Mouse (Mus musculus): ENCODE results near the gene Smim10l1. TPM values are rescaled to one million over a fixed set of nuclear protein-coding genes. Genes with fewer than 3 reads are reported as not detected.
A peak's percentile ranks its signal among the peaks of the same experiment; 100 is the strongest.

The Smim10l1 gene
- polyA plus RNA-seq (2015; fragmentation: Nextera tagmentation; extraction: Ambion mirVana): 80.0 and 90.7 TPM in 2 replicates

- H3K36me3 ChIP-seq (ENCODE audit: control insufficient read depth, insufficient read depth, low read length): peaks cover 2% of the 10 kb centered on the region; the same call in 1 of the 2 replicates
- H3K27me3 ChIP-seq (ENCODE audit: control insufficient read depth, insufficient read depth, low read depth, low read length): no peaks in the 10 kb centered on the region
- H3K9me3 ChIP-seq (ENCODE audit: control insufficient read depth, low read length): no peaks in the 10 kb centered on the region
- H3K4me1 ChIP-seq (replicated peaks; ENCODE audit: control insufficient read depth, insufficient read depth, low read length): no peaks in the 10 kb centered on the region
- H3K9ac ChIP-seq (ENCODE audit: low read length): peak within 1 kb of the TSS; percentile 92
- ATAC-seq (ENCODE audit: low read depth): no peak
- H3K27ac ChIP-seq (ENCODE audit: low read length): peak within 1 kb of the TSS; percentile 98
- peak within 1 kb of the TSS; percentile 81 for H3K4me3 ChIP-seq (ENCODE audit: low read length)
- H3K4me2 ChIP-seq (ENCODE audit: low read depth, low read length): peak within 1 kb of the TSS; percentile 73
Observed at GRCm38 (mm10) chr6:133104609-133104921, at the start of gene Smim10l1. Smim10l1 (plus strand) TSS chr6:133104909.

DNA sequence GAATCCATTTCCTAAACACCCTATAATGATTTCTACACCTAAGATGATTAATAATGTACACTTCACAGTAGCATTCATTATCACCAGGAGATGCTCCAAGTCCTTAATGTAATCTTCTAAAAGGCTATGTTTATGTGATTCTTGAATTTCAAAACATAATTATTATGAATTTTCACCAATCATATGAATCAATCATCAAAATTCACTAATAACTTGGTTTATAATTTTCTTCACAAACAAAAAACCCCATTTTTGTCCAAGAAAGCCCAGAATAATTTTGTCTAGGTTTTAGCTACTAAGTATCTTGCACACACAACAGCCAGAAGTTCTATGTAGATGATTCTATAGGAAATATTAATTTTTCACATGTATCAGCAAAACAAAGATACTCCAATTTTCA, 49.0 kb upstream of the Smim10l1 start, which contains the start of gene Tas2r140:
Gene Tas2r140, minus strand, starts transcription at position 101 of the 400 bp plus-strand sequence.
- Histone ChIP-seq H3K4me1 (replicated peaks; ENCODE audit: control insufficient read depth, insufficient read depth, low read length) (no peaks in the 10 kb centered on the region), H3K9ac (ENCODE audit: low read length) (no peak within 1 kb of the TSS), H3K4me2 (ENCODE audit: low read depth, low read length) (no peak within 1 kb of the TSS), H3K36me3 (ENCODE audit: control insufficient read depth, insufficient read depth, low read length) (no peaks in the 10 kb centered on the region), H3K4me3 (ENCODE audit: low read length) (no peak within 1 kb of the TSS), H3K27me3 (ENCODE audit: control insufficient read depth, insufficient read depth, low read depth, low read length) (no peaks in the 10 kb centered on the region), H3K9me3 (ENCODE audit: control insufficient read depth, low read length) (no peaks in the 10 kb centered on the region), H3K27ac (ENCODE audit: low read length) (no peak within 1 kb of the TSS)
- no peak for ATAC-seq (ENCODE audit: low read depth)

- WGBS: 79% methylated on average over 8 of the region's 8 CpGs
- ATAC-seq (ENCODE audit: low read depth): no peak
- no peak overlapping the region for H3K9ac ChIP-seq (ENCODE audit: low read length)
- H3K4me1 ChIP-seq (replicated peaks; ENCODE audit: control insufficient read depth, insufficient read depth, low read length): no peaks in the 10 kb centered on the region
- H3K27ac ChIP-seq (ENCODE audit: low read length): no peak overlapping the region
- H3K4me2 ChIP-seq (ENCODE audit: low read depth, low read length): no peak overlapping the region
- no peaks in the 10 kb centered on the region for H3K27me3 ChIP-seq (ENCODE audit: control insufficient read depth, insufficient read depth, low read depth, low read length)
- H3K4me3 ChIP-seq (ENCODE audit: low read length): no peak overlapping the region
- no peaks in the 10 kb centered on the region for H3K36me3 ChIP-seq (ENCODE audit: control insufficient read depth, insufficient read depth, low read length)
- no peaks in the 10 kb centered on the region; the same call in 1 of the 2 replicates for H3K9me3 ChIP-seq (ENCODE audit: control insufficient read depth, low read length)
Observed at GRCm38 (mm10) chr6:133092226-133092625, 12.5 kb upstream of the Smim10l1 start.

DNA sequence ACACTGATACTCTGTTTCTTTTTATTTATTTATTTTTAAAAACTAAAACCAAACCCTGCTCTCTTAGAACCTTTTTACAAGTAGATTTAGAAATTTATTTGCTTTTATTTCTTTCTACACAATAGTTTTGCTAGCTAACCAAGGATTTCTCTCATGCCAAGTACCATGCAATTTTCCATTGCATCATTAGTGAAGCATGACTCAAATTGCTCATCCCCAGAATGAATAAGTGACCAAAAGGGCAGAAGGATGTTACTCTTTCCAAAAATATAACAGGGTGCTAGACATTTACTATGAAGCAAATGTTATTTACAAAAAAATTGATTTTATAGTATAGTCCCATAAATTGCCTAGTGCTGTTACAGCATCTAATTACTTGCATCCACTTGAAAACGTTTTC, 2.3 kb upstream of the Smim10l1 start:
- WGBS: 43% methylated on average over 1 of the region's 1 CpGs
- Histone ChIP-seq H3K27ac (ENCODE audit: low read length) (no peak overlapping the region), H3K9me3 (ENCODE audit: control insufficient read depth, low read length) (no peaks in the 10 kb centered on the region), H3K4me3 (ENCODE audit: low read length) (no peak overlapping the region), H3K4me2 (ENCODE audit: low read depth, low read length) (no peak overlapping the region), H3K27me3 (ENCODE audit: control insufficient read depth, insufficient read depth, low read depth, low read length) (no peaks in the 10 kb centered on the region), H3K4me1 (replicated peaks; ENCODE audit: control insufficient read depth, insufficient read depth, low read length) (no peaks in the 10 kb centered on the region), H3K36me3 (ENCODE audit: control insufficient read depth, insufficient read depth, low read length) (no peaks in the 10 kb centered on the region), H3K9ac (ENCODE audit: low read length) (no peak overlapping the region)
- no peak for ATAC-seq (ENCODE audit: low read depth)

- peak overlapping the region; percentile 98 for H3K27ac ChIP-seq (ENCODE audit: low read length)
- no peaks in the 10 kb centered on the region for H3K9me3 ChIP-seq (ENCODE audit: control insufficient read depth, low read length)
- peak overlapping the region; percentile 92 for H3K9ac ChIP-seq (ENCODE audit: low read length)
- H3K4me2 ChIP-seq (ENCODE audit: low read depth, low read length): peak overlapping the region; percentile 73
- no peaks in the 10 kb centered on the region for H3K4me1 ChIP-seq (replicated peaks; ENCODE audit: control insufficient read depth, insufficient read depth, low read length)
- H3K36me3 ChIP-seq (ENCODE audit: control insufficient read depth, insufficient read depth, low read length): peaks cover 6% of the 10 kb centered on the region; the same call in 1 of the 2 replicates
- peak; percentile 99 for ATAC-seq (ENCODE audit: low read depth)
- no peaks in the 10 kb centered on the region for H3K27me3 ChIP-seq (ENCODE audit: control insufficient read depth, insufficient read depth, low read depth, low read length)
- WGBS: under 1% methylated on average over 60 of the region's 62 CpGs
- H3K4me3 ChIP-seq (ENCODE audit: low read length): peak overlapping the region; percentile 81
Observed at GRCm38 (mm10) chr6:133104922-133105859, 482 bp downstream of the Smim10l1 start.

Other genes with a start within 250 kb of the Smim10l1 start
- gene Tas2r116, start 249.5 kb upstream of the Smim10l1 start, polyA plus RNA-seq (2015; fragmentation: Nextera tagmentation; extraction: Ambion mirVana): not detected in 2 replicates
- not detected in 2 replicates for gene Tas2r110, start 236.9 kb upstream of the Smim10l1 start, polyA plus RNA-seq (2015; fragmentation: Nextera tagmentation; extraction: Ambion mirVana)
- gene Tas2r113, start 211.9 kb upstream of the Smim10l1 start, polyA plus RNA-seq (2015; fragmentation: Nextera tagmentation; extraction: Ambion mirVana): not detected in 2 replicates
- gene Tas2r125, start 195.3 kb upstream of the Smim10l1 start, polyA plus RNA-seq (2015; fragmentation: Nextera tagmentation; extraction: Ambion mirVana): not detected in 2 replicates
- gene Tas2r129, start 153.8 kb upstream of the Smim10l1 start, polyA plus RNA-seq (2015; fragmentation: Nextera tagmentation; extraction: Ambion mirVana): not detected in 2 replicates
- gene Tas2r131, start 147.0 kb upstream of the Smim10l1 start, polyA plus RNA-seq (2015; fragmentation: Nextera tagmentation; extraction: Ambion mirVana): not detected in 2 replicates
- gene Tas2r109, start 123.9 kb upstream of the Smim10l1 start, polyA plus RNA-seq (2015; fragmentation: Nextera tagmentation; extraction: Ambion mirVana): not detected in 2 replicates
- not detected in 2 replicates for gene Tas2r103, start 67.8 kb upstream of the Smim10l1 start, polyA plus RNA-seq (2015; fragmentation: Nextera tagmentation; extraction: Ambion mirVana)
- gene Tas2r140, start 49.1 kb upstream of the Smim10l1 start, polyA plus RNA-seq (2015; fragmentation: Nextera tagmentation; extraction: Ambion mirVana): not detected in 2 replicates
- gene 5530400C23Rik, start 187.3 kb downstream of the Smim10l1 start, polyA plus RNA-seq (2015; fragmentation: Nextera tagmentation; extraction: Ambion mirVana): not detected in 2 replicates

Data from lung, embryonic 16.5 days (tissue).